Mouse (Mus musculus) CD4-positive helper T cell, adult 2 months (primary cell): ENCODE data around the gene Bola3.
A peak's percentile ranks its signal among the peaks of the same experiment; 100 is the strongest.
"Not testable (repeated sequence)": the region's sequence is repeated elsewhere in the genome, so short reads cannot be mapped to it uniquely, and the experiment has no call there.

Experiments used
- DNase-seq: peaks from one replicate; pipeline ENCODE4 v3.0.0-alpha.2; 2012; ENCODE audit warnings: low read depth, missing footprints, low spot score

Gene Bola3

GRCm38 (mm10) chr6:83348873-83349272 is at the start of gene Bola3:
Gene Bola3 (plus strand): TSS chr6:83349147.
- DNase-seq, result no peak

DNA sequence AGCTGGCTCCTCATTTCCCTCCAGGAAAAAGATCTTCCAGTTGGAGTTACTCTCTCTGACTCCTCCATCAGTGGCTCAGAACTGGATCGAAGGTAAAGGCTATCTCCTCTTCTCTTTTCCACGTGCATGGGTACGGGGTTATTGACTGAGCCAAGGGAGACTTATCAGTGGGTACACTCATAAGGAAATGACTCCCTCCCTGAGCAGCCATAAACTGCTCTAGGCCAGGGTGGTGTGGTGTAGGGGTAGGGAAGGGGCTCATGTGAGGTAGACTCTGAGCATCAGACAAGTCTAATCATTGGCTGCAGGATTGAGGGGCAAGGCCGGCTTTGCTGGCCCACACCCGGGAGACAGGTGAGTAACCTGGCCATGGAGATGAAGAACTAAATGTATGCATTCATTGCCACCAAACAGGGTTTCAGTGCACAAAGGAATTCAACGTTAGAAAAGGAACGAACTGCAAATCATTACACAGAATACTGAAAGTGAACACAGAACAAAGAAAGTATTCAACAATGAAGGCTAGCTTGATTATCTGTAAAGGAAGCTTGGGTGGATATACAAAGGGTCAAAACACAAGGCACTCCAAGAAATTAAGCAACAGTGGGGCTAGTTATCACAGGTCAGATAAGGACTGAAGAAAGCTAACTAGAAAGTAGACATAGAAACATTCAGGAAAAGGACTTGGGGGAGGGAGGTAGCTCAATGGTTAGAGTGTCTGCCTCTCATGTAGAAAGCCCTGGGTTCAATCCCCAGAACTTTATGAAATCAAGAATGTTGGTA is 48.3 kb upstream of the Bola3 start:
- no peak for DNase-seq

DNA sequence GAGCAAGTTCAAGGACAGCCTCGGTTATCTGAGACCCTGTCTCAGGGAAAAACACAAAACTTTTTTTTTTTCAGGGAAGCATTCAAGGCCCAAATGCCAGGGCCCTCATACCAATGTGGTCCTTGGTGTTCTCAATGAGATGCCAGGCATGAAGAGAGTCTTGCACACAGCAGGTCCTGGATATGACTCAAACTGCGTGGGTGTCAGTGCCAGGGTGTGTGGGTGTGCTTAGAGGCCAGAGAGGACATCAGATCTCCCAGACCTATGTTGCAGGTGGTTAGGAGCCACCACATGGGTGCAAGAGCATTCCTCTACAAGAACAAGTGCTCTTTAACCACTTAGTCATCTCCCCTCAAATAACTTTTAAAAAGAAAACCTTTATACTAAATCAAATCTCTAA is 47.7 kb upstream of the Bola3 start:
- DNase-seq, result no peak

GRCm38 (mm10) chr6:83302264-83302663 is 46.7 kb upstream of the Bola3 start:
- no peak for DNase-seq

DNA sequence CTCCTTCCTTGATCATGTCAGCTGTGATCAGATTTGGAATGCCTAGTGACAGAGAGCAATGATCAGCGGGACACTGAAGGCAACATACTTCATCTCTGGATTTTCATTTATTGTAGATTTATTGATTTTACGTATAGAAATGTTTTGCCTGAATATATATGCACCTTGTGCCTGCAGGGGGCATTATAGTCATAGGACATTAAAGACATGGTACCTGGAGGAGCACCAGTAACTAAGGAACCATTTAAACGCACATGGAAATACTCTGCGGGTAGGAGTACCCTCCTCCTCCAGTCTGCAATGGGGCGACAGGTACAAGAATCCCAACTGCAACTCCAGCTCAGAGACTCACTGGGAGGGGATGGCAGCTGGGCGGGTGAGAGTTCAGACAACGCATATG is 39.9 kb upstream of the Bola3 start:
- peak; percentile 50 for DNase-seq

- DNase-seq, result peak; percentile 19
Observed at GRCm38 (mm10) chr6:83311206-83311605, 37.7 kb upstream of the Bola3 start.

- no peak for DNase-seq
Observed at GRCm38 (mm10) chr6:83312021-83312420, 36.9 kb upstream of the Bola3 start.

DNA sequence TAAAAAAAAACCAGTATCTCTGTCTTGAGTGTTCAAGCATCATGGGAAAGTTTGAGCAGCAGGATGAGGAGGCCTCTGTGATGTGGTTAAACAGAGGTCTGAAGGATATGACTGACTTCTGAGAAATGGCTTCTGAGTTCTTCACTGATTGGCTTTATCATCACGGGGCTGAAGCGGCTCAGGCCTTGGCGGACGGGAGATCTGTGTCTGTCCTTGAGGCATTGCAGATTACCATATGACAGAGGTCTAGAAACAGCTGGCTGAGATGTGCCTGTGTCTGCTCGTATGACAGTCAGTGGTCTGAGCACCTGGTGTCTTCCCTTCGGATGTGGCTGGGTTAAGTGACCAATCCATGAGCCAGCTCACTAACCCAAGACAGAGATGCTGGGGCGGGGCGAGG is 36.4 kb upstream of the Bola3 start:
- DNase-seq, result peak; percentile 83

GRCm38 (mm10) chr6:83315293-83315692 is 33.7 kb upstream of the Bola3 start:
- no peak for DNase-seq

DNA sequence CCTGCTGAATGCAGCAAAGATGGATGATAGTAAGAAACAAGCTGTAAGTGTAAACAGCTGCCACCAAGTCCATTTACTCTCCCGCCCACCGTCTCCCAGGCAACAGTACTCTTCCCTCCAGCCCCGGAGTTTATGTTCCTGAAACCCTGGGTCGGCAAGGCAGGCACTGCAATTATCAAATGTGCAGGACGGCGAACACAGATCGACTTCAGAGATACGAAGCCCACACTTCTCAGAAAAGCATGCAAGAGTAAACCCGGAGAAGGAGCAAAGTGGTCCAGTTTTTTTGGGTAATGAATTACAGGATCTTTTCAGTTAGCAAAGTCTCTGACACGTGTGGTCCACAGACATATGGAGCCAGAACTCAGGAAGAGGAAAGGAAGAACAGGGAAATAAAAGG is 32.9 kb upstream of the Bola3 start:
- no peak for DNase-seq

DNA sequence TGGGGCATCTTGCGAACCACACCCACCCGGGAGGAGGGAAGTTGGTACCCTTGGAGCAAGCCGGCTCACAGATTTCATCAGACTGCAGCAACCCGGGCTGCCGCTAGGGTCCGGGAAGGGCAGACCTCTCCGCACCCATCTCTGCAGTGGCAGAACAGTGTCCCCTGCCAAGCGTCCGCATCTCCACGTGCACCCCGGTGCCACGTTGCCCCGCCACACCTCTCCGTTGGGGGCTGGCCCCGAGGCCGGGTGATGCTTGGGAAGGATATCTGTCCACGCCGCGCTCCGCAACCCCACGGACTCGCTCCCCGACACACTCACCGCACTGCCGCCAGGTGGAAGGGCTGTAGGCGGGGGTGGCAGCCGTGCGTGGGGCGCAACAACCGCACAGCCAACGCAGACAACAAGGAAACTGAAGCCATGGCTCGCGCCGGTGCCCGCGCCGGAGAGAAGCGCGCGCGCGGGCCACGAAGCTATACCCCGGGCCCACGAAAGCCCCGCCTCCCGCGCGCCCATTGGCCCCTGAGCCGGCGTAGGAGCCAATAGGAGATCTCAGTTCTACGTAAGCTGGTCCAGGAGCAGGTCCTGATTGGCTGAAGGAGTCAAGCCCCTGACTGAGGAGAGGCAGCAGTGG is 31.7 kb upstream of the Bola3 start:
- peak; percentile 93 for DNase-seq

DNA sequence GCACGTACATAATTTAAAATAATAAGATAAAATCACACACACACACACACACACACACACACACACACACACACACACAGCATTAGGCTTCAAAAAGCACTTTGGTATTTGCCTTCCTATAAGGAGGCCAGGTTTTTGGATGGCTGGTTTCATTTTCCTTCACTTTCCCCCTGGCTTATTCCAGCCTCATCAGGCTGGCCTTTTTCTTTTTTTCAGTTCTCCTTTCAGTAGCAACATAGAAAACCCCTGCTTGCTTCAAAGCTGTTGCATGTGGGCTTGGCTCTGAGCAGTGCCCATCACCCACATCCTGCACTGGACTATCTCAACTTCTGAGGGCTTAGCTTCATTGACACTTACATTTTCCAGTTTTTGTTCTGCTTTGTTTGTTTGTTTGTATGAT is 27.0 kb upstream of the Bola3 start:
- DNase-seq, result peak; percentile 27

GRCm38 (mm10) chr6:83322794-83323193 is 26.2 kb upstream of the Bola3 start:
- no peak for DNase-seq

DNA sequence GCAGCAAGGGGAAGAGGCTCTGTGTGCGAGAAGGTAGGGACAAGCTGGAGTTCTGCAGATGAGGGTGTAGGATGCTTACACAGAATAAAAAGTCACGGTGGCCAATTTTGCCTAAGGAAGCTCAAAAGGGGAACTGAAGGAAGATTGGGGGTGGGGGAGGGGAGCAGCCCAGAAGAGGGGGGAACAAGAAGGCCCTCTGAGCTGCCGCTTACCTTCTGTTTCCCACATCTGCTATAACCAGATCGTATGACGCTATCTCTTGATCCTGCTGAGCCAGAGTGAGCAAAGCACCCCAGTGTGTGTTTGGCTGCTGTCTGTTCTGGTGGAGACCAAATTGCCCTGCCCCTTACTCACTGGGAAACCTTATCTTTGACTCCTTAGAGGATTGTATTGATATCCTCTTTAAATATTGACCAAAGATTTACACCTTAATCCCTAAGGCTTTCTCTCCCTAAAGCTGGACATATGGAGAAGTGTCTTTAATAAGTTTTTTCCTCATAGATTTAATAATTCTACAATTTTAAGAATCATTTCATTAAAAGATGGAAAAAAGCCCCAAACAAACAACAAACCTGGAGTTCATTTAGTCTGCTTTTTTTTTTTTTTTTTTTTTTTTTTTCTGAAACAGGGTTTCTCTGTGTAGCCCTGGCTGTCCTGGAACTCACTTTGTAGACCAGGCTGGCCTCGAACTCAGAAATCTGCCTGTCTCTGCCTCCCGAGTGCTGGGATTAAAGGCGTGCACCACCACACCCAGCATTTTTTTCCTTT is 25.1 kb upstream of the Bola3 start:
- DNase-seq, result no peak

GRCm38 (mm10) chr6:83325525-83326393 is 23.2 kb upstream of the Bola3 start, which contains the start of the genes Mthfd2 and Mob1a:
Gene Mthfd2 (minus strand): TSS chr6:83325908.
Gene Mob1a (plus strand): TSS chr6:83326016.
- DNase-seq, result peak; percentile 96

- no peak for DNase-seq
Observed at GRCm38 (mm10) chr6:83326394-83326736, 22.6 kb upstream of the Bola3 start.

GRCm38 (mm10) chr6:83326761-83327160 is 22.2 kb upstream of the Bola3 start:
- DNase-seq, result peak; percentile 51

DNA sequence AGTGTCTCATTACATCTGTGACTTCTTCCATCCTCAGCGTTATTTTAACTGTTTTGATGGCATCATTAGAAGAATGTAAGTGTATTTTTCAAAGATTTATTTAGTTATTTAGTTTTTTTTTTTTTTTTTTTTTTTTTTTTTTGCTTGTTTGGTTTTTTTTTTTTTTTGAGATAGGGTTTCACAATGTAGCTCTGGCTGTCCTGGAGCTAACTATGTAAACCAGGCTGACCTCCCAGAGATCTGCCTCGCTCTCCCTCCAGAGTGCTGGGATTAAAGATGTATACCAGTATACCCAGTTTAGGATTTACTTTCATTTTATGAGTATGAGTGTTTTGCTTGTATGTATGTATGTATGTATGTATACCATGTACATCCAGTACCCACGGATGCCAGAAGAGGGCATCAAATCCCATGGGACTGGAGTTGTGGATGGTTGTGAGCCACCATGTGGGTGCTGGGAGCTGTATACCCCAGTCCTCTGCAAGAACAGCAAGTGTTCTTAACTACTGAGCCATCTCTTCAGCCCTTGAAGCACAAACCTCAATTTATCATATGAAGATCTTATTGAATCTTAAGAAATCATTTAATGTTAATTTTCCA is 21.3 kb upstream of the Bola3 start:
- no peak for DNase-seq

- DNase-seq, result no peak
Observed at GRCm38 (mm10) chr6:83341387-83341786, 7.6 kb upstream of the Bola3 start.

DNA sequence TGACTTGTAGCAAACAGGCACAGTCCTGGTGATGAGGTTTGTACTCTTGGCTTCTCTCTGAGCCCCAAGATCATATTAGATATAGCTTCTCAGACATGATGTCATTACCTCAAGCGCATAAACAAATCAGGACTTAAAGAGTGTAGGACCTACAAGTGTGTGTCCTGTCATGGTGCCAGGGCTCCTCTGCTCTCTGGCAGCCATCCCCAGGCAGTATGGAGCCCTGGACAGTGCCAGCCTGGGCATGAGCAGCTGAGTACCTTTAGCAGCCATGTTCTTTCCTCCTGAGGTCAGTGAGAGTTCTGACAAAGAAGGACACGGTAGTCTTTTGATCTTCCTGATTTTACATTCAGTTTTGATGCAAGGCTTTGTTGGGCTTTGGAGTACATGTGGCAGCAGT is 6.0 kb upstream of the Bola3 start:
- no peak for DNase-seq

GRCm38 (mm10) chr6:83345285-83345684 is 3.7 kb upstream of the Bola3 start:
- not testable (repeated sequence) for DNase-seq
